Mouse (Mus musculus): ENCODE results near the gene Nrbf2. TPM values are rescaled to one million over a fixed set of nuclear protein-coding genes. Genes with fewer than 3 reads are reported as not detected.

The Nrbf2 gene
- total RNA-seq, 2 experiments from 2014 or later = 6.8 to 6.9 TPM

DNA sequence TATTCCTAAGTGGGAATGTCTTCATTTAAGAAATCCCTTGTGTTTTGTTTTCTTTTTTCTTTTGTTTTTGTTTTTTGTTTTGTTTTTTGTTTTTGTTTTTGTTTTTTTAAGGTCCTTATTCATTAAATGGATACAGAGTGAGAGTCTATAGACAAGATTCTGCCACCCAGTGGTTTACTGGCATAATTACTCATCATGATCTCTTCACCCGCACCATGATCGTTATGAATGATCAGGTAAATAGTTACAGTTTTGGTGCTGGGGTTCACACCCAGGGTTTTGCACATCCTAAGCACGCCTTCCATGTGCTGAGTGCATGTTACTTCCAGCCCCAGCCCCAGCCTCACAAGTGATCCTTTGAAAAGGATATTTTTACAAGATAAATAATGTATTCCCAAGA, 68.2 kb downstream of the Nrbf2 start:
- no peak for DNase-seq

Other genes with a start within 250 kb of the Nrbf2 start
- 10 to 100 TPM; 31.5 to 34.6 TPM for gene Jmjd1c, start 189.2 kb downstream of the Nrbf2 start, total RNA-seq (2021)
- 10 to 100 TPM; 16.0 to 19.6 TPM for gene Reep3, start 188.4 kb downstream of the Nrbf2 start, total RNA-seq (2021)

All from heart, adult 18-20 months (tissue).